Mouse (Mus musculus) heart, embryonic 15.5 days (tissue): ENCODE data around the gene Slc4a5. TPM values are rescaled to one million over a fixed set of nuclear protein-coding genes. Genes with fewer than 3 reads are reported as not detected.

Experiments used
- ATAC-seq: fragments of 200-750 bp; cut with Nextera tagmentation; replicated peaks from 2 replicates; pipeline ENCODE4 v1.8.0; 2017; ENCODE audit warnings: low read depth, moderate TSS enrichment; ENCODE audit not compliant: insufficient number of reproducible peaks, insufficient read depth, low FRiP score
- H3K27ac ChIP-seq: fragments of 300-500 bp; sonication (generic); 2 replicates; pipeline ENCODE4 v1.5.1; 2015; ENCODE audit warnings: mild to moderate bottlenecking, inconsistent platforms
- H3K27me3 ChIP-seq: fragments of 300-500 bp; sonication (generic); 2 replicates; pipeline ENCODE4 v1.6.1; 2015; ENCODE audit warnings: inconsistent platforms
- H3K36me3 ChIP-seq: fragments of 300-500 bp; sonication (generic); 2 replicates; pipeline ENCODE4 v1.6.1; 2015; ENCODE audit warnings: mild to moderate bottlenecking, inconsistent platforms
- H3K4me1 ChIP-seq: fragments of 300-500 bp; sonication (generic); replicated peaks from 2 replicates; pipeline ENCODE4 v1.6.1; 2015; ENCODE audit warnings: inconsistent platforms
- H3K4me2 ChIP-seq: fragments of 300-500 bp; sonication (generic); 2 replicates; pipeline ENCODE4 v1.6.1; 2015; ENCODE audit warnings: inconsistent platforms, mild to moderate bottlenecking, moderate library complexity
- H3K4me3 ChIP-seq: fragments of 300-500 bp; sonication (generic); 2 replicates; pipeline ENCODE4 v1.5.1; 2015; ENCODE audit warnings: mild to moderate bottlenecking, inconsistent platforms
- H3K9ac ChIP-seq: fragments of 300-500 bp; sonication (generic); 2 replicates; pipeline ENCODE4 v1.6.1; 2015; ENCODE audit warnings: mild to moderate bottlenecking, inconsistent platforms
- H3K9me3 ChIP-seq: fragments of 300-500 bp; sonication (generic); replicated peaks from 2 replicates; pipeline ENCODE4 v1.6.1; 2016; ENCODE audit warnings: inconsistent platforms
- WGBS: fragments of 180-500 bp; shearing (Covaris S2); methylation state at CpG from one replicate; pipeline ENCODE4 v1.1.7; 2015; ENCODE audit warnings: mixed read lengths; 5-methylcytosine and 5-hydroxymethylcytosine counted together
- polyA plus RNA-seq: library from polyadenylated mRNA; unstranded; fragments of >200 nt; fragmentation: Nextera tagmentation; extraction: Ambion mirVana; gene quantifications from 2 replicates; pipeline ENCODE4 v1.2.1, GENCODE M21; 2015

The Slc4a5 gene
- polyA plus RNA-seq, 1 experiment from 2014 or later = 0.28 TPM

DNA sequence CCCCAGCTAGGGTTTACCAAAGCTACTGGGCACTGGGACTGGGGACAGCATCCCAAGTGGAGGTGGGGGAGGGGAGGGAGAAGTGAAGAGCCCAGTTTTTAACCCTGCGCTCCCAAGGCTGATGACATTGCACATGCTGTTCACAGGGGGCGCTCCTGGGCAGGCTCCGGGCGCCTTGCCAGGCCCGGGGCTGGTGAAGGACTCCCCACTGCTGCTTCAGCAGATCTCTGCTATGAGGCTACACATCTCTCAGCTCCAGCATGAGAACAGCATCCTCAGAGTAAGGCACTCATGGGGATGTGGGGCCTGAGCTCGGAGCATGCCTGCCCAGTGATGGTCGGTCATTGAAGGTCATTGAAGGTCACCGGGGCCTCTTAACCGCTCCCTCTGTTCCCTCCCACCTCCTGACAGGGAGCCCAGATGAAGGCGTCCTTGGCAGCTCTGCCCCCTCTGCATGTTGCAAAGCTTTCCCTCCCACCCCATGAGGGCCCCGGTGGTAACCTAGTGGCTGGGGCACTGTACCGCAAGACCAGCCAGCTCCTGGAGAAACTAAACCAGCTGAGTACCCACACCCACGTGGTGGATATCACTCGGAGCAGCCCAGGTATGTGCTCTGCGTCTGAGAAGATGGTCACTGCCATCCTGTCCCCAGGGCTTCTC lies 22.2 kb upstream of the Slc4a5 start:
- Histone ChIP-seq H3K4me2 (no peak overlapping the region), H3K27ac (peak overlapping the region; percentile 45), H3K27me3 (no peaks in the 10 kb centered on the region), H3K4me3 (0 out of 2 replicates have a peak overlapping the region, but pooled peaks have one; percentile 3), H3K9ac (peak overlapping the region; percentile 25; the same call in 1 of the 2 replicates), H3K36me3 (peaks cover 66% of the 10 kb centered on the region), H3K4me1 (peaks cover 10% of the 10 kb centered on the region), H3K9me3 (no peaks in the 10 kb centered on the region)
- ATAC-seq = peak; percentile 44; the same call in 1 of the 2 replicates
- 35% methylated on average over 15 of the region's 15 CpGs for WGBS

DNA sequence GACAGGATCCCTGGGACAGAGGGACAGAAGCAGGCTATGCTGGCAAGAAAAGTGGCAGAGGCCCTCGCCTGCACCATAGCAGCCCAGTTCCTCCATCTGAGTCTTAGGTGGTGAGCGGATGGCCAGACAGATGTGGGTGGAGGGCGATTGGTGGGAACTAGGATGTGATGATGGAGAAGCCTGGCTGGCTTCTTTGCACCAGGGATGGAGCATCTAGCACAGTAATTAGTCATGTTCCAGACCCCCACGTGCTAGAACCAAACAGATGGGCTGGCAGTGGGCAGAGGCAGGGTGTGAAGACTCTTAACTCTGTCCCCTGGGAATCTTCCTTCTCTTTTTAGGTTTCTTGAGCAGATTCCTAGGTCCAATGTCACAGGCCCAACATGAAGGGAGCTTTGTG lies 16.3 kb upstream of the Slc4a5 start:
- Histone ChIP-seq H3K4me1 (peaks cover 3% of the 10 kb centered on the region; the same call in 1 of the 2 replicates), H3K9me3 (no peaks in the 10 kb centered on the region), H3K9ac (no peak overlapping the region), H3K4me2 (no peak overlapping the region), H3K4me3 (no peak overlapping the region), H3K36me3 (peaks cover 14% of the 10 kb centered on the region), H3K27ac (no peak overlapping the region), H3K27me3 (no peaks in the 10 kb centered on the region)
- 76% methylated on average over 4 of the region's 4 CpGs for WGBS
- no peak for ATAC-seq

DNA sequence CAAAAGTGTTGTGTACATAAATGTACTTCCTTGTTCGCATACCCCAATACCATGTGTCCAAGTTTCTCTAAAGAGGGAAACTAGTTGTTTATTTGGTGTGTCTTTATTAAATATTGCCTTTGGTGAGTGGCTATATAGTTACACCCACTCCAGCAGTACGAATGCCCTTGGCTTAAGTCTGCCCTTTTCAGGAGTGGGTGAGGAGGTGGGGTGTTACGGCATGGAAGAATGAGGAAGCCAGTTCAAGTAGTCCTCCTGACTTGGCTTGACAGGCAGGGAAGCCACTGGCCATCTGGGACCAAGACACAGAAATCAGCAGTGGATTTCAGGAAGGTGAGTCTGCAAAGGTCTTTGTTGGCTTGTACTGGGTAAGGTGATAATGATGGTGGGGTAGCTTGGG lies 13.8 kb upstream of the Slc4a5 start:
- Histone ChIP-seq H3K4me3 (no peak overlapping the region), H3K9me3 (no peaks in the 10 kb centered on the region), H3K4me1 (peaks cover 8% of the 10 kb centered on the region), H3K27me3 (no peaks in the 10 kb centered on the region), H3K4me2 (no peak overlapping the region), H3K36me3 (no peaks in the 10 kb centered on the region), H3K27ac (no peak overlapping the region), H3K9ac (no peak overlapping the region)
- no peak for ATAC-seq
- WGBS = 85% methylated on average over 3 of the region's 3 CpGs

DNA sequence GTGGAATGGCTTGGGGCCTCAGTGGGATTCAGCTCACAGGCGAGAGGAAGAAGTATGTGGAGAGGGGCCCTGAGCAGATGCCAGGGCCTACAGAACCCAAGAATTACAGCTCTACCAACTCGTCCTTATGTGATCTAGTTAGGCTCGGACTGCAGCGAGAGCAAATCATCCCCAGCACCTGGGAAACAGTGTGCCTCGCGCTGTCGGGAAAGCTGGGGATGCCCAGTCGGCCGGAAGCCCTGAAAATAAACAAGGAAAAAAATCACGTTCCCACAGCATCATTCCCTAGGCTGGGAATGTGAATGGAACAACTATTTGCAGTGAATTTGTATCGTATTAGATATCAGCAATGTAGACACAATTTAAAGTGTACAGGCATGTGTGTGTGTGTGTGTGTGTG lies 13.3 kb upstream of the Slc4a5 start:
- Histone ChIP-seq H3K4me2 (no peak overlapping the region), H3K27me3 (no peaks in the 10 kb centered on the region), H3K9me3 (no peaks in the 10 kb centered on the region), H3K9ac (no peak overlapping the region), H3K27ac (no peak overlapping the region), H3K4me1 (peaks cover 9% of the 10 kb centered on the region), H3K4me3 (no peak overlapping the region), H3K36me3 (no peaks in the 10 kb centered on the region)
- WGBS = 74% methylated on average over 11 of the region's 11 CpGs
- no peak for ATAC-seq

DNA sequence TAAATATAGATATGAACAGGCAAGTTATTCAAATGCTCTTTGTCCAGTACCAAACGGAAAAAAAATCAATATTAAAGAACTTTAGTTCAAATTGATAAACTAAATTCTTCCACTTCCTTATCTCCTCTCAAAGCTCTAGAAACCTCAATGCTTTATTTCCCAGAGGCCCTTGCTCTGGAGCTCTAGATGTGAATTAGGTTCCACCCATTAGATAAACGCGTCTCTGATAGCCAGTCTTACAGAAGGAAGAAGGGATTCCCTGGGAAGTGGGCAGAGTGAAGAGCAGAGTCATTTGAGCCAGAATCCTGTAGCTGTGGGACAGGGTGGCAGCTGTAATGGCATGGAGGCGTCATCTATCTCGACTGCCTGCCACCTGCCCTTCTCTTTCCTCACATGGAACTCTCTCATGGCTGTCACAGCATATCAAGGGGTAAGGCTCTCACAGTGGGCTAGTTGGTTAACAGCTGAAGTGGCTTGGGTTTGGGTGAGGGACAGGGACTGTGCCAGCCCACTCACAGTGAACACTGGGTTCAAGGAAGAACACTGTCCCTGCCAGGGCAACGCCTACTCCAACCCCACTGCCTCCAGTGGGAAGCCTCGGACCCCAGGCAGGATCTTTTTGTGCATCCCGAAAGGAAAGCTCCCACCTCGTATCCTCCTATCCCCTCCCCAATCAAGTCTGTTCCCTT lies 12.1 kb upstream of the Slc4a5 start:
- 54% methylated on average over 9 of the region's 9 CpGs for WGBS
- no peaks in the 10 kb centered on the region for H3K27me3 ChIP-seq
- no peak overlapping the region for H3K27ac ChIP-seq
- H3K9ac ChIP-seq = no peak overlapping the region
- no peak overlapping the region for H3K4me3 ChIP-seq
- no peak for ATAC-seq
- no peaks in the 10 kb centered on the region for H3K9me3 ChIP-seq
- H3K4me2 ChIP-seq = no peak overlapping the region
- H3K36me3 ChIP-seq = no peaks in the 10 kb centered on the region
- peaks cover 12% of the 10 kb centered on the region for H3K4me1 ChIP-seq

DNA sequence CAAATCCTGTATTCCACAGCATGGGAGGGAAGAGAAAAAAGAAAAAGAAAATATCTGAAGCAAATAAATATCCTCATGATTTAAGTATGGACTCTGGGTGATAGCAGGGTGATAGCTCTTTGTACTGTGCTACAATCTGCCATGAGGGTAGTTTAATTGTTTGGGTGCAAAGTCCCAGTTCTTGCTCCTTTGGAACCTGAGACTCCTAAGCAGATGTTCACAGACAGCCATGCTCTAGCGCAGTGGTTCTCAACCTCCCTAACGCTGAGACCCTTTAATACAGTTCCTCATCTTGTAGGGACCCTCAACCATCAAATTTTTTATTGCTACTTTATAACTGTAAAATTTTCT lies 11.6 kb upstream of the Slc4a5 start:
- Histone ChIP-seq H3K9me3 (no peaks in the 10 kb centered on the region), H3K27ac (no peak overlapping the region), H3K9ac (no peak overlapping the region), H3K4me2 (no peak overlapping the region), H3K4me3 (no peak overlapping the region), H3K36me3 (no peaks in the 10 kb centered on the region), H3K4me1 (peaks cover 12% of the 10 kb centered on the region), H3K27me3 (no peaks in the 10 kb centered on the region)
- ATAC-seq = no peak
- WGBS = 74% methylated on average over 2 of the region's 2 CpGs

DNA sequence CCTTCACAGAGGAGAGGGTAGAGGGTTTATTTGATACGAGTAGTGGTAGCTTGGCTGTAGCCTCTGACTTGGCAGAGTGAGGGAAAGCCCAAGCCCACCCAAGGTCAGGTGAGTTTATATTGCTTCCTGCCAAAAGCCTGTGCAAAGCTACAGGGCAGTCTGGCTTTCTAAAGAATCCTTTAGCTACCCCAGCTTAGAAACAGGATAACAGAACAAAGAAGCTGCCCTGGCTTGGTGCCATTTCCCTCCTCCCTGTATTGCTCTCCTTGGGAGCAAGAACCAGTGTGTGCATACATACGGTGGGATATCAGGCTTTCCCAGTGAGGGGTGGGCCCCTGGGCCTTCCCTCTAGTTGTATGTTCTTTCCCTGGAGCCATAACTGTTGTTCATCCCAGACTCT lies 9.1 kb upstream of the Slc4a5 start:
- 35% methylated on average over 2 of the region's 2 CpGs for WGBS
- H3K4me2 ChIP-seq = no peak overlapping the region
- no peak overlapping the region for H3K27ac ChIP-seq
- H3K4me1 ChIP-seq = peaks cover 12% of the 10 kb centered on the region
- no peak overlapping the region for H3K4me3 ChIP-seq
- no peak; the same call in 1 of the 2 replicates for ATAC-seq
- no peaks in the 10 kb centered on the region for H3K27me3 ChIP-seq
- no peaks in the 10 kb centered on the region for H3K36me3 ChIP-seq
- no peaks in the 10 kb centered on the region for H3K9me3 ChIP-seq
- H3K9ac ChIP-seq = no peak overlapping the region

DNA sequence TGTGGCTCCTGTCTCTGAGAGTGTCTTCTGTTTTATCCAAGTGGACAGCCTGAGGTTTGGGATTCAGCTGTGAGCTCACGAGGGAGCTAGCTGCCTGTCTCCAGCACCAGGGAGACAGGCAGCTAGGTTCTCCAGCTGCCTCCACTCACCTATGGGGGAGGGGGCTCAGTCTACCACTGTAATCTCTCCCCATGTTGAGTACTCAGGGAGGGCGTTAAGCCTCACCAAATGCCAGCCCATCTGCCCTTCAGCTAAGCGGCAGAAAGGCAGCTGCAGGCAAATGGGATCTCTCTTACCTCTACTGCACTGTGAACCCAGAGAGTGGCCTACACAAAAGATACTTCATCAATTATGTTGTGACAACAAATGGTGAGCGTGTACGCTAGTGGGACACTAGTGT lies 8.1 kb upstream of the Slc4a5 start:
- Histone ChIP-seq H3K9ac (no peak overlapping the region), H3K27ac (no peak overlapping the region), H3K27me3 (no peaks in the 10 kb centered on the region), H3K4me3 (no peak overlapping the region), H3K4me2 (no peak overlapping the region), H3K36me3 (no peaks in the 10 kb centered on the region), H3K9me3 (no peaks in the 10 kb centered on the region), H3K4me1 (peaks cover 12% of the 10 kb centered on the region)
- no peak for ATAC-seq
- 18% methylated on average over 5 of the region's 5 CpGs for WGBS

DNA sequence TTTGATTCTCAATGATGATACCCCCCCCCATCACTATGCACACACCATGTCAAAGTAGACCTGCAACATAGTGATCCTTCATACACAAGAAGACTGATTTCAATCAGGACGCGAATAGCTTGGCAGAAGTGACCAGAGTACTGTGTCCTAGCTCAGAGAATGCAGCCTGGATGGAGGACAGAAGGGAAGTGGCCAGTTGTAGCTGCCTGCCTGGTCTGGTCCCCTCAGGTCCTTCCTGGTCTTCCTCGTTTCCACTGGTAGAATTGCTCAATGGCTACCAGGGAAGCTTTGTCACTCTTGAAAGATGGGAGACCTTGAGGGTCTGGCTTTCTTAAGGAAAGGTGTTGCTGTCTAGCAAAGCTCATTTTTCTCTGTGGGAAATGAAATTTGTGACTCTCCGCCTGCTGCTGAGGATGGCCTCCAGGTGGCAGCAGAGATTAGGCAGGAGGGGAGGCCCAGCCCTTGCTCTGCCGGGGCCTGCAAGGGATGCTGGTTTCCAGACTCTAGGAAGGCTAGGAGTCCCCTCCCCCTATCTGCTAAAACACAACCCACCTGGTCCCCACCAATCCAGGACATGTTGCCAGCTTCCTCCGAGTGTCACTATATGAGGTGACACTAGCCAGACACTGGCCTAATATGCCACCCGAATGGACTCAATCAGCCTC lies 4.5 kb upstream of the Slc4a5 start:
- H3K4me1 ChIP-seq = peaks cover 10% of the 10 kb centered on the region
- no peaks in the 10 kb centered on the region for H3K27me3 ChIP-seq
- no peaks in the 10 kb centered on the region for H3K36me3 ChIP-seq
- no peak overlapping the region for H3K27ac ChIP-seq
- ATAC-seq = peak; percentile 74; the same call in 1 of the 2 replicates
- no peak overlapping the region for H3K9ac ChIP-seq
- no peak overlapping the region for H3K4me2 ChIP-seq
- 7% methylated on average over 7 of the region's 7 CpGs for WGBS
- no peaks in the 10 kb centered on the region for H3K9me3 ChIP-seq
- no peak overlapping the region for H3K4me3 ChIP-seq

DNA sequence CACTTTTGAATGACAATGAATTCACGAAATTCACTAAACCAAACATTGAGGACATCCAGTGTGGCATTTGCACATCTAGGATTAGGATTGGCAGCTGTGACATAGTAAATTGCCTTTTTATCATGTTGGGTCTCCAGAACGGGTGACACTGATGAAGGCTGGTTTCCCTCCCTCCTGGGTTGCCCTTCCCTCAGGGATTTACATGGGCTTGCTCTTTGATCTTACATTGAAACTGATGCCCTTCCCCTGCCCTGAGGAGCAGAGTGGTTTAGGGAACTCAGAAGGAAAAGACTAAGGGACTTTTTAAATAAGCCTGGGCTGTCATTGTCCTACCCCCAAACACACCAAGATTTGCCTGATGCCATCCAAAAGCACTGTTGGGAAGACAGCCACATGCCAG lies 11.9 kb downstream of the Slc4a5 start:
- ATAC-seq = no peak
- Histone ChIP-seq H3K4me2 (no peak overlapping the region), H3K4me1 (peaks cover 12% of the 10 kb centered on the region), H3K27me3 (0 out of 2 replicates have a peak, but pooled peaks cover 4% of the 10 kb centered on the region), H3K4me3 (no peak overlapping the region), H3K9me3 (no peaks in the 10 kb centered on the region), H3K9ac (no peak overlapping the region), H3K36me3 (no peaks in the 10 kb centered on the region), H3K27ac (no peak overlapping the region)
- WGBS = 39% methylated on average over 2 of the region's 2 CpGs

DNA sequence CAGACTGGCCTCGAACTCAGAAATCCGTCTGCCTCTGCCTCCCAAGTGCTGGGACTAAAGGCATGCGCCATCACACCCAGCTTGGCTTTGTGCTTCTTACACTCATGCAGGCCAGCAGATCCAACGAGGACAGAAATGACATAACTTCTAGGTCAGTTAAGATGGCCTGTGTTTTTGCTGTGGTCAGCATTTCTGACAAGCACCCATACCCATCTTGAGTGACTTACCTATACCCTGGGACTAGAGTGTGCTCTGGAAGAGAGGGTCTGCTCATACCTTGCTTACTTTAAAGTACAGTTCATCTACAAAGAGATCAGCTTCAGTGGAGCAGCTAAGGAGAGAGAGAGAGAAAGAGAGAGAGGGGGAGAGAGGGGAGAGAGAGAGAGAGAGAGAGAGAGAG lies 13.7 kb downstream of the Slc4a5 start:
- Histone ChIP-seq H3K4me1 (peaks cover 21% of the 10 kb centered on the region), H3K4me2 (no peak overlapping the region), H3K4me3 (no peak overlapping the region), H3K36me3 (no peaks in the 10 kb centered on the region), H3K27ac (no peak overlapping the region), H3K9ac (no peak overlapping the region), H3K27me3 (peaks cover 14% of the 10 kb centered on the region), H3K9me3 (no peaks in the 10 kb centered on the region)
- 78% methylated on average over 4 of the region's 4 CpGs for WGBS
- no peak for ATAC-seq
